Mouse (Mus musculus): ENCODE measurements around the gene Msl2.

Gene Msl2

GRCm38 (mm10) chr9:101073987-101074331 is at the start of gene Msl2:
Msl2 (plus strand) TSS chr9:101074101.
- no peak for DNase-seq (ENCODE audit: low spot score in 2 of 2)

- DNase-seq (ENCODE audit: low spot score in 2 of 2): no peak
Observed at GRCm38 (mm10) chr9:101033761-101034447, 40.0 kb upstream of the Msl2 start.

DNA sequence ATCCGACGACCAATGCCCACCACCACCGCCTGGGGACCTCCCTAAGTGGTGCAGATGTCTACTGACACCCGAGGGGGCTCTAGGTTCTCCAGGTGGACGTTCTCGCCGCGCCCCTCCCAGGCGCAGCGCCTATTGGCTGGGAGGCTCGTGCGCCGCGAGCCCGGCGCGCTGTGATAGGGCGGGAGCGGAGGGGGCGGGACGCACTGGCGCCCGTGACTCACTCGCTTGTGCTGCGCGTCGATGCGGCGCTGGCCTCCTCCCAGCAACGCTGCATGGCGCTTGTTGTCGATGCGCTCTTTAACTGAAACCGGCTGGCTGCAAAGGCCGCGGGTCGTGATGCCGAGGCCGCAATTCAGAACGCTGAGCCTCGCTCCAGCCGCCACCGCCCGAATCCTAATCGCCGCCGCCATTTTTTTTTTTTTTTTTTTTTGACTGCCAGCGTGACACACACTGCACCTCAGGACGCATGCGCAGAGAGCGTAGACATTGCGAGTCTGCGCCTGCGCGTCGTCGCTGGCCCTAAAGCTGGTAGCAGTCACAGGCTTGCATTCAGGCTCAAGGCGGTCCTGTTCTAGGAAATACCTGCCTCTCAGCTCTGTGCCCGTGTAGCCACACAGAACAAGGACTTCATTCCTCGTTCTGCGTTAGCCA is 39.3 kb upstream of the Msl2 start, which contains the start of gene Pccb:
Gene Pccb, minus strand, starts transcription at position 451 of the 651 bp plus-strand sequence.
- DNase-seq (ENCODE audit: low spot score in 2 of 2): peak; percentile 93 to 97

- DNase-seq (ENCODE audit: low spot score in 2 of 2): no peak
Observed at GRCm38 (mm10) chr9:101035836-101036596, 37.9 kb upstream of the Msl2 start.

DNA sequence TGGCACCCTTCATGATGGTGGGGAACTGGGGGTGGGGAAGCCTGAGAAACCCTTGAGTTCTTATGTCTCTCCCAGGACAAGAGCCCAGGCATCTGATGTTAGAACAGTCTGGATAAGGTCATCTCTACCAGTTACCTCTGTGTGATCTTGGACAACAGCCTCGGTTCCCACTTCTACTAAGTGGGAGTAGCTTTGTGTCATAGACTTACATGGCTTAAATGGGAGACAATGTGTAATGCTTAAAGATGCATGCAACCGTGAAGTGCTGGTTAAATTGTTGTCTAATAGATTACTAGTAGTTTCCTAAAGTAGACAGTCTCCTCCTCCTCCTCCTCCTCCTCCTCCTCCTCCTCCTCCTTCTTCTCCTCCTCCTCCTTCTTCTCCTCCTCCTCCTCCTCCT is 37.0 kb upstream of the Msl2 start:
- no peak for DNase-seq (ENCODE audit: low spot score in 2 of 2)

DNA sequence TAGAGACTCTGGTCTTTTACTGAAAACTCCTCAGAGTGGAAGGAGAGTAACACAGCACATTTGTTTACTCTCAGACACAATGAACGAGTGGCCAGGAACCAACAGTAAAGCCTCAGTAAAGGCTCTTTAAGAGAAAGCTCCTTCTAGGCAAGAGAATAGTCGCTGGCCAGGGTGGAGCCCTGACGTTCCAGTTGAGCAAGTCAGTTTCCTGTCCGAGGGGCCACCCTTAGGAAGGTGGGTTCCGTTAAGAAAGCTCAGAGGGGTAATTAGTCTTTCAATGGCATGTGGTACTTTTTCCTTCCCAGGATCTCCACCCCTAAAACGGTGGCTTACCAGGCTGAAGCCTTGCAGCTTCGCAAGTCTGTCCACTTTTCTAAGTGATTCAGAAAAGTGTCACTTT is 36.5 kb upstream of the Msl2 start:
- no peak for DNase-seq (ENCODE audit: low spot score in 2 of 2)

- DNase-seq (ENCODE audit: low spot score in 2 of 2): no peak
Observed at GRCm38 (mm10) chr9:101038634-101039033, 35.3 kb upstream of the Msl2 start.

DNA sequence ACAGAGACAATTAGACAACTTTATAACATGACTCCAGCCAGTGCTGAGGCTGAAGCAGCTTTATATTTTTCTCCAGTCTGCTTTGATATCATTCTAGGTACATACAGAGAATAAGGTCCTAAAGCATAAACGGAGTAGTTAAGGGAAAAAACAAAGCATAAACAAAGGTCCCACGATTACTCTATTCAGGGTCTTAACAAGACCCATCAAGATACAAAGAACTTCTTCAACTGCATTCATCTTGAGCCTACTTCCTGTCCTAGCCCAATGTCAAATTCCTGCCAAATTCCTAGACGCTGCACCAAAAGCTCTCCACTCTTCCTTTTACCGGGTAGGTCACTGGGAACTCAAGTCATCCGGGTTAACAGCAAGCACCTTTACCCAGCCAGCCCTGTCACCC is 32.4 kb upstream of the Msl2 start:
- no peak for DNase-seq (ENCODE audit: low spot score in 2 of 2)

DNA sequence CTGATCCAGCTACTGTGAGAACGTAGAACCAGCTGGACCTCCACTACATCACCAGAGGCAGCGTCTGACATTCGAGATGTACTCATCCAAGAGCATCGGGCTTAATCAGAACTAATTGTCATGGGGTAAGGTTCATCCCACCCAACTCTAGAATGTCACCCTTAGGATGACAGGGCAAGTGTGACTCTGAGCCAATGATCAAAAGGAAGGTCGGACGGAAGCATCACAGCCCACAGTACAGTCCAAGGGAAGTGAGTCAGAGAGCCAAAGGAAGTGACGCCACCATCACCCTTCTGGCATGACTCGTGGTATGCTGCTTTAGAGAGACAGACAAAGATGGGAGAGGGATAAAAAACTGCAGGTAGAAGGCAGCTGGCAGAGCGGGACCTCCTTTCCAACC is 31.7 kb upstream of the Msl2 start:
- no peak for DNase-seq (ENCODE audit: low spot score in 2 of 2)

- DNase-seq (ENCODE audit: low spot score in 2 of 2): no peak
Observed at GRCm38 (mm10) chr9:101045710-101046338, 28.1 kb upstream of the Msl2 start.

DNA sequence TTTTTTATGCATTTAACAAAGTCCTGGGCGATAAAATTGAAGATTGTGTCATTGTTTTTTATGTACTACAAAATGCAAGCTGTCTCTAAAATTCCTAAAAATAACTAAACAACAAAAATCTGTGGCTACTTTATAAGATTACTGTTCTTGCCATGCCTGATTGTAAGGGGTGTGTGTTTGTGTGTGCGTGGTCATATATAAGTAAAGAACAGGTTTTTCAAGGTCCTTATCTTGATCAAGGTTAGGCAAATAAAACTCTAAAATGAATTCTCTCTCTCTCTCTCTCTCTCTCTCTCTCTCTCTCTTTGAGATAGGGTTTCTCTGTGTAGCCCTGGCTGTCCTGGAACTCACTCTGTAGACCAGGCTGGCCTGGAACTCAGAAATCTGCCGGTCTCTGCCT is 21.9 kb upstream of the Msl2 start:
- no peak for DNase-seq (ENCODE audit: low spot score in 2 of 2)

DNA sequence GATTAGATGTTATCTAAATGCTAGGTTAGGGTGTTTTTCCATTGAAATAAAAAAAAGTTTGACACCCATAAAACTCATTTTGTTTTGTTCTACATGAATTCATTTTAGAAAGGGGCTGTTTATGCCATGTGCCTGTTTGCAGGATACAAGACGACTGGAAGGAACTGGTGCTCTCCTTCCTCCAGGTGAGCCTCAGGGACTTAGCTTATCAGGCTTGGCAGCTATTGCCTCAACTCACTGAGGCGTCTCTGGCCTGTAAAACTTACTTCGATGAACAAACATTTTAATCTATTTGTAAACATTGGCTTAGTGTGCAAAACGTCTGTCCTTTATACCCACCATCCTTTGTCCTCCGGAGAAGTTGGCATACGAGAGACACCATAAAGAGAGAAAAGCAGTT is 21.2 kb upstream of the Msl2 start:
- DNase-seq (ENCODE audit: low spot score in 2 of 2): no peak

DNA sequence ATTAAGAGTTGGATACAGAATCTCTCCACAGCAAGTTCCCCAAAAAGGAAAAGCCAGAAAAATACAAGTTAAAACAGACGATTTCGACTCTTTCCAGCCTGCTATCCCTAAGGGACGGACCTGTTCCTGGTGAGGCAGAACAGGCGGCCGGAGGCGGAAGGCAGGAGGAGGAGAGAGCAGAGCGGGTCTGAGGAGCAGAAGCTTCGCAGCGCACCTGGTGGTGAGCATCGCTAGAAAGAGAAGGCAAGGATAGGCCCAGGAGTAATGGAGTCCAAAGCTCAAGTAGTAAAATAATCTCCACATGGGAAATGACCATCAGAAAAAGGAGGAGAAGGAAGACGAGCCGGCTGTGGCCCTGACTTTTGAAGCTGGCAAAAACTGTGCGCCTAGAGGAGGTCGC is 20.6 kb upstream of the Msl2 start:
- DNase-seq (ENCODE audit: low spot score in 2 of 2): no peak

DNA sequence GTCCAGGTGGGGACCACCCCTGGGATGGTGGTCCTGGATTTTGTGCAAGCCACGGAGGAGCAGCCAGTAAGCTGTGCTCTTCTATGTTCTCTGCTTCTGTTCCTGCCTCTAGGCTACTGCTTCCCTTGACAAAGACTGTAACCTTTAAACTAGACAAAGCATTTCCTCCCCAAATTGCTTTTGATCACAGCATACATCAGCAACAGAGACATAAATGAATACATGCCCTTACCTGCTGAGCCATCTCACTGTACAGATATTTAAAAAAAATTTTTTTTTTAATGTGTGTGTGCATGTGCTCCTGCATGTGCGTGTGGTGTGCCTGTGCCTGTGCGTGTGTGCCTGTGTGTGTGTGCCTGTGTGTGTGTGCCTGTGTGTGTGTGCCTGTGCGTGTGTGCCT is 16.7 kb upstream of the Msl2 start:
- no peak for DNase-seq (ENCODE audit: low spot score in 2 of 2)

- DNase-seq (ENCODE audit: low spot score in 2 of 2): no peak
Observed at GRCm38 (mm10) chr9:101061035-101061434, 12.9 kb upstream of the Msl2 start.

DNA sequence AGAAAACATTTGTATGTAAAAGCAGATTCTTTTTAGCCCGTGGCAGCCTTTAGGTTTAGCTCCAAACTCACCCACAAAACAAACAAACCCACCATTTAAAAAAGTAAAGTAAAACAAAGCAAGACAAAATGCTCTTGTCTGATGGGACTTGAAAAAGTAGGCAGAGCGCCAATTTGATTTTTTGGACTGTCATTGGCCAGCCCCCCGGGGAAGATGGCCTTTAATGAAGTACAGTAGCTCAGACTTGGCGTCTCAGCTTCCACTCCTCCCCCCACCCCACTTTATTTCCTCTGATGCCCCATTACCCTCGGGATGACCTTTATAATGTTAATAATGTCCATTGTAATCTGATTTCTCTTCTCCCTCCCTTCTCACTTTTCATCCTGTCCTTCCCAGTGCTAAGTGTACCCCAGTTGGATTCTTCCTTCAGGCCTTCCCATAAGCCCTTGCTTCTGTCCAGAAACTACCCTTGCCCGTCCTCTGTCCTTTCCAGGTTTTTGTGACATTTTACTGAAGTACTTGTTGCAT is 11.6 kb upstream of the Msl2 start:
- DNase-seq (ENCODE audit: low spot score in 2 of 2): no peak

- peak in 1 of 2 experiments; percentile 22 for DNase-seq (ENCODE audit: low spot score in 2 of 2)
Observed at GRCm38 (mm10) chr9:101065076-101065602, 8.8 kb upstream of the Msl2 start.

DNA sequence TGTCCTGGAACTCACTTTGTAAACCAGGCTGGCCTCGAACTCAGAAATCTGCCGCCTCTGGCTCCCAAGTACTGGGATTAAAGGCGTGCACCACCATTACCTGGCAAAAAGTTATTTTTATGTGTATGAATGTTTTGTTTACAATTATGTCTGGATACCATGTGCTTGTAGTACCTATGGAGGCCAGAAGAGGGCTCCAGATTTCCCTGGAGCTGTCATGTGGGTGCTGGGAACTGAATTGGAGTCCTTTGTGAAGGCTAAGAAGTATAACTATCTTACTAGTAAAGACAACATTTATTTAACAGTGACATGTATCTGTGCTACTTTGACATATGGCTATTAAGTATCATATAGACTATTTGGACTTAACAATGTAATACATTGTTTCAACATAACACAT is 4.1 kb upstream of the Msl2 start:
- no peak for DNase-seq (ENCODE audit: low spot score in 2 of 2)

GRCm38 (mm10) chr9:101072506-101072905 is 1.4 kb upstream of the Msl2 start:
- DNase-seq (ENCODE audit: low spot score in 2 of 2): no peak

GRCm38 (mm10) chr9:101073041-101073986 is 587 bp upstream of the Msl2 start:
- DNase-seq (ENCODE audit: low spot score in 2 of 2): peak; percentile 97 to 98

All from right cerebral cortex, postnatal 36 days (tissue).